Mouse (Mus musculus) liver, embryonic 14.5 days (tissue): ENCODE results near the gene Itga6.

ENCODE experiments used
- CTCF ChIP-seq: IDR thresholded peaks from 2 replicates; pipeline ENCODE4 v1.5.1; 2016; ENCODE audit warnings: antibody characterized with exemption, low read depth, control low read depth
- EP300 ChIP-seq: IDR thresholded peaks from 2 replicates; pipeline ENCODE4 v1.6.1; 2016; ENCODE audit warnings: antibody characterized with exemption, low read depth

DNA sequence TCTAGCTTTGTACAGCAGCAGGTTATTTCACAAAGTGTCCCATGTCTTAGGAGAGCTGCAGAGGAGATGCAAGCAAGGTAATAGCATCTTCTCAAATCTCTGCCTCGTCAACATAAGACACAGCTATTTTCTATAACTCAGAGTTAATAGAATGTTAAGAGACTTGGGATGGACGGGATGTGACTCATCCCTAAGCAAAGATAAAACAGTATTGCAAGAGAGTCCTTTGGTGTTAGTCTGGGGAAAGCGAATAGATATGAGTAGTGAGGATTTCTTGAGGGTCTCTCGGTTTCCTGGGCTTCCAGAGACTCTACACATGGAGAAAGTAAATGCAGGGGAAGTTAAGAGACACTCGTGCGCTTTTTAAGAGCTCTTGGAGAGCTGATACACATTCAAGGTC, 21.4 kb upstream of the Itga6 start:
- TF ChIP-seq CTCF (no peak), EP300 (no peak)
